Mouse (Mus musculus): ENCODE results near the gene 1500011B03Rik. TPM values are rescaled to one million over a fixed set of nuclear protein-coding genes. Genes with fewer than 3 reads are reported as not detected.
A peak's percentile ranks its signal among the peaks of the same experiment; 100 is the strongest.

Gene 1500011B03Rik
- polyA plus RNA-seq, 1 experiment from 2014 or later: 62.7 TPM

GRCm38 (mm10) chr5:114799848-114800247, 23.4 kb downstream of the 1500011B03Rik start:
- ATAC-seq (replicated peaks; ENCODE audit: insufficient number of reproducible peaks, low FRiP score, low TSS enrichment): no peak
- H3K27me3 ChIP-seq (ENCODE audit: control insufficient read depth, insufficient read depth, low read length): no peaks in the 10 kb centered on the region
- peaks cover 20% of the 10 kb centered on the region for H3K4me1 ChIP-seq (ENCODE audit: control insufficient read depth, insufficient read depth, low read length)
- no peak overlapping the region for H3K9ac ChIP-seq (ENCODE audit: low read depth, low read length)
- WGBS (ENCODE audit: insufficient replicate concordance): 66% methylated on average over 11 of the region's 11 CpGs
- no peak overlapping the region for H3K4me2 ChIP-seq
- H3K27ac ChIP-seq (ENCODE audit: low read depth, low read length): no peak overlapping the region
- peaks cover 13% of the 10 kb centered on the region for H3K36me3 ChIP-seq (ENCODE audit: control insufficient read depth, insufficient read depth, low read length)
- no peak overlapping the region for H3K4me3 ChIP-seq (ENCODE audit: low read depth, low read length)
- H3K9me3 ChIP-seq (replicated peaks; ENCODE audit: control insufficient read depth, low read length): no peaks in the 10 kb centered on the region

DNA sequence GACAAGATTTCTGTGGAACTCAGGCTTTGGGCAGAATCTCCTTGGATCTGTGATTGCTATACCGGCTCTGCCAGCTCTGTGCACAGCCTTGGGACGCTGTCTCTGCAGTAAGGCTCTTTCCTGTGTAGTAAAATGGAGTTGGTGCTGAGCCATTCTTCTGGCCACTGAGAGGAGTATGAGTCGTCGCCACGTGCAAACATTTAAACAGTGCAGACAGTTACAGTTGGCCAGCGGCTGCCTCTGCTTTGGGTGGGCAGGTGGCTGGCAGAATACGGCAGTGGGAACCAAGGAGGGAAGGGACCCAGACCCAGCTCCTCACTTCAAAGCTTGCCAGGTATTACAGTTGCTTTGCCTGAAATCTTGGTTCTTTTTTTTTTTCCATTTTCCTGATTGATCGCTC, 26.0 kb downstream of the 1500011B03Rik start:
- 80% methylated on average over 8 of the region's 8 CpGs for WGBS (ENCODE audit: insufficient replicate concordance)
- no peak overlapping the region for H3K4me3 ChIP-seq (ENCODE audit: low read depth, low read length)
- no peak overlapping the region for H3K9ac ChIP-seq (ENCODE audit: low read depth, low read length)
- ATAC-seq (replicated peaks; ENCODE audit: insufficient number of reproducible peaks, low FRiP score, low TSS enrichment): no peak
- H3K27ac ChIP-seq (ENCODE audit: low read depth, low read length): no peak overlapping the region
- no peaks in the 10 kb centered on the region for H3K27me3 ChIP-seq (ENCODE audit: control insufficient read depth, insufficient read depth, low read length)
- H3K36me3 ChIP-seq (ENCODE audit: control insufficient read depth, insufficient read depth, low read length): peaks cover 11% of the 10 kb centered on the region
- H3K9me3 ChIP-seq (replicated peaks; ENCODE audit: control insufficient read depth, low read length): no peaks in the 10 kb centered on the region
- H3K4me2 ChIP-seq: no peak overlapping the region
- H3K4me1 ChIP-seq (ENCODE audit: control insufficient read depth, insufficient read depth, low read length): peaks cover 21% of the 10 kb centered on the region

GRCm38 (mm10) chr5:114796299-114797012, 26.8 kb downstream of the 1500011B03Rik start:
- 0 out of 2 replicates have a peak overlapping the region, but pooled peaks have one; percentile 34 for H3K9ac ChIP-seq (ENCODE audit: low read depth, low read length)
- H3K4me3 ChIP-seq (ENCODE audit: low read depth, low read length): peak overlapping the region; percentile 44
- 11% methylated on average over 40 of the region's 40 CpGs for WGBS (ENCODE audit: insufficient replicate concordance)
- H3K27me3 ChIP-seq (ENCODE audit: control insufficient read depth, insufficient read depth, low read length): no peaks in the 10 kb centered on the region
- H3K36me3 ChIP-seq (ENCODE audit: control insufficient read depth, insufficient read depth, low read length): peaks cover 10% of the 10 kb centered on the region; the same call in 1 of the 2 replicates
- H3K4me2 ChIP-seq: peak overlapping the region; percentile 77
- no peaks in the 10 kb centered on the region for H3K9me3 ChIP-seq (replicated peaks; ENCODE audit: control insufficient read depth, low read length)
- ATAC-seq (replicated peaks; ENCODE audit: insufficient number of reproducible peaks, low FRiP score, low TSS enrichment): 0 out of 2 replicates have a peak, but pooled peaks have one; percentile 25
- H3K4me1 ChIP-seq (ENCODE audit: control insufficient read depth, insufficient read depth, low read length): peaks cover 21% of the 10 kb centered on the region
- no peak overlapping the region for H3K27ac ChIP-seq (ENCODE audit: low read depth, low read length)

- no peak for ATAC-seq (replicated peaks; ENCODE audit: insufficient number of reproducible peaks, low FRiP score, low TSS enrichment)
- no peak overlapping the region for H3K4me3 ChIP-seq (ENCODE audit: low read depth, low read length)
- no peak overlapping the region; the same call in 1 of the 2 replicates for H3K4me2 ChIP-seq
- no peaks in the 10 kb centered on the region for H3K9me3 ChIP-seq (replicated peaks; ENCODE audit: control insufficient read depth, low read length)
- H3K9ac ChIP-seq (ENCODE audit: low read depth, low read length): no peak overlapping the region
- H3K36me3 ChIP-seq (ENCODE audit: control insufficient read depth, insufficient read depth, low read length): peaks cover 11% of the 10 kb centered on the region; the same call in 1 of the 2 replicates
- no peak overlapping the region for H3K27ac ChIP-seq (ENCODE audit: low read depth, low read length)
- WGBS (ENCODE audit: insufficient replicate concordance): 54% methylated on average over 9 of the region's 9 CpGs
- H3K4me1 ChIP-seq (ENCODE audit: control insufficient read depth, insufficient read depth, low read length): peaks cover 21% of the 10 kb centered on the region
- H3K27me3 ChIP-seq (ENCODE audit: control insufficient read depth, insufficient read depth, low read length): no peaks in the 10 kb centered on the region
Observed at GRCm38 (mm10) chr5:114795653-114796052, 27.6 kb downstream of the 1500011B03Rik start.

GRCm38 (mm10) chr5:114795231-114795630, 28.0 kb downstream of the 1500011B03Rik start:
- Histone ChIP-seq H3K9ac (ENCODE audit: low read depth, low read length) (no peak overlapping the region), H3K27me3 (ENCODE audit: control insufficient read depth, insufficient read depth, low read length) (no peaks in the 10 kb centered on the region), H3K4me3 (ENCODE audit: low read depth, low read length) (no peak overlapping the region), H3K27ac (ENCODE audit: low read depth, low read length) (no peak overlapping the region), H3K36me3 (ENCODE audit: control insufficient read depth, insufficient read depth, low read length) (peaks cover 11% of the 10 kb centered on the region; the same call in 1 of the 2 replicates), H3K9me3 (replicated peaks; ENCODE audit: control insufficient read depth, low read length) (no peaks in the 10 kb centered on the region), H3K4me2 (no peak overlapping the region), H3K4me1 (ENCODE audit: control insufficient read depth, insufficient read depth, low read length) (peaks cover 21% of the 10 kb centered on the region)
- WGBS (ENCODE audit: insufficient replicate concordance): 25% methylated on average over 9 of the region's 9 CpGs
- ATAC-seq (replicated peaks; ENCODE audit: insufficient number of reproducible peaks, low FRiP score, low TSS enrichment): no peak

- 63% methylated on average over 4 of the region's 4 CpGs for WGBS (ENCODE audit: insufficient replicate concordance)
- ATAC-seq (replicated peaks; ENCODE audit: insufficient number of reproducible peaks, low FRiP score, low TSS enrichment): no peak
- Histone ChIP-seq H3K4me3 (ENCODE audit: low read depth, low read length) (no peak overlapping the region), H3K9me3 (replicated peaks; ENCODE audit: control insufficient read depth, low read length) (no peaks in the 10 kb centered on the region), H3K36me3 (ENCODE audit: control insufficient read depth, insufficient read depth, low read length) (peaks cover 9% of the 10 kb centered on the region; the same call in 1 of the 2 replicates), H3K27ac (ENCODE audit: low read depth, low read length) (no peak overlapping the region), H3K9ac (ENCODE audit: low read depth, low read length) (no peak overlapping the region), H3K27me3 (ENCODE audit: control insufficient read depth, insufficient read depth, low read length) (no peaks in the 10 kb centered on the region), H3K4me2 (no peak overlapping the region), H3K4me1 (ENCODE audit: control insufficient read depth, insufficient read depth, low read length) (peaks cover 21% of the 10 kb centered on the region)
Observed at GRCm38 (mm10) chr5:114794609-114795008, 28.7 kb downstream of the 1500011B03Rik start.

DNA sequence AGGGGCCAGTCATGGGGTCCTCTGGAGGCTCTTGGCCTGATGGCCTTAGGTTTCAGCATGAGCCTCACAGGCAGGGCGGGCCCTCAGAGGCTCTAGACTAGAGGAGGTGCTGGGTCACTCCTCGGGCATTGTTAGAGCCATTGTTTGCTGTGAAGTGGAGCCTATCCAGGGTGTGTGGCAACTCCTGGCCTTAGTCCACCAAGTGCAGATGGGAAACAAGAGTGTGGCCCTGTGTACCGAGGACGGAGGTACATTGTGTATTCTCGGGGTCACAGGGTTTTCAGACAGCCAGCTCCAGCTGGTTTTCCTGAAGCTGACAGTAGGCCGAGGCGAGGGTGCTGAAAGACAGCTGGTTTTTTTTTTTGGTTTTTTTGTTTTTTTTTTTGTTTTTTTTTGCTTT, 30.0 kb downstream of the 1500011B03Rik start:
- H3K4me1 ChIP-seq (ENCODE audit: control insufficient read depth, insufficient read depth, low read length): peaks cover 21% of the 10 kb centered on the region
- no peaks in the 10 kb centered on the region for H3K9me3 ChIP-seq (replicated peaks; ENCODE audit: control insufficient read depth, low read length)
- WGBS (ENCODE audit: insufficient replicate concordance): 81% methylated on average over 7 of the region's 7 CpGs
- no peak overlapping the region for H3K9ac ChIP-seq (ENCODE audit: low read depth, low read length)
- no peak overlapping the region for H3K4me2 ChIP-seq
- no peak overlapping the region for H3K27ac ChIP-seq (ENCODE audit: low read depth, low read length)
- H3K27me3 ChIP-seq (ENCODE audit: control insufficient read depth, insufficient read depth, low read length): no peaks in the 10 kb centered on the region
- H3K4me3 ChIP-seq (ENCODE audit: low read depth, low read length): no peak overlapping the region
- H3K36me3 ChIP-seq (ENCODE audit: control insufficient read depth, insufficient read depth, low read length): peaks cover 11% of the 10 kb centered on the region; the same call in 1 of the 2 replicates
- ATAC-seq (replicated peaks; ENCODE audit: insufficient number of reproducible peaks, low FRiP score, low TSS enrichment): no peak

DNA sequence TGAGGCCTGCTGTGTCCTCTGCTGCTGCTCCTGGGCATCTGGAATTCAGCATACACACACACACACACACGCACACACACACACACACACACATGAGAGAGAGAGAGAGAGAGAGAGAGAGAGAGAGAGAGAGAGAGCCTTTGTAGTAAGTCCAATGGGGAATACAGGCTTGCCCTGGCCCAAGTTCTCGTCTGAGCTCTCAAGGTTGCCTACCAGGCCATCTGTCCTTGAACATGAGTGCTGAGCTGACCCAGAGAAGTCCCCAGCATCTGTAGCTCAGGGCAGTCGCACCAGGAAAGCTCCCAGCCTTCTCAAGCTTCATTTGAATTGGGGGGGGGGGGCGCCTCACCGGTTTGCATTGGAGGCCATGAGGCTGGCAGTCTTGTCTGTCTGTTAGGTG, 38.1 kb downstream of the 1500011B03Rik start:
- Histone ChIP-seq H3K4me3 (ENCODE audit: low read depth, low read length) (no peak overlapping the region), H3K4me1 (ENCODE audit: control insufficient read depth, insufficient read depth, low read length) (peaks cover 42% of the 10 kb centered on the region), H3K36me3 (ENCODE audit: control insufficient read depth, insufficient read depth, low read length) (0 out of 2 replicates have a peak, but pooled peaks cover 3% of the 10 kb centered on the region), H3K27ac (ENCODE audit: low read depth, low read length) (no peak overlapping the region), H3K9me3 (replicated peaks; ENCODE audit: control insufficient read depth, low read length) (no peaks in the 10 kb centered on the region), H3K27me3 (ENCODE audit: control insufficient read depth, insufficient read depth, low read length) (no peaks in the 10 kb centered on the region), H3K4me2 (no peak overlapping the region; the same call in 1 of the 2 replicates), H3K9ac (ENCODE audit: low read depth, low read length) (0 out of 2 replicates have a peak overlapping the region, but pooled peaks have one; percentile 34)
- 71% methylated on average over 5 of the region's 5 CpGs for WGBS (ENCODE audit: insufficient replicate concordance)
- no peak for ATAC-seq (replicated peaks; ENCODE audit: insufficient number of reproducible peaks, low FRiP score, low TSS enrichment)

All from heart, embryonic 11.5 days (tissue).